Mouse (Mus musculus): ENCODE data around the gene Zscan20.

DNA sequence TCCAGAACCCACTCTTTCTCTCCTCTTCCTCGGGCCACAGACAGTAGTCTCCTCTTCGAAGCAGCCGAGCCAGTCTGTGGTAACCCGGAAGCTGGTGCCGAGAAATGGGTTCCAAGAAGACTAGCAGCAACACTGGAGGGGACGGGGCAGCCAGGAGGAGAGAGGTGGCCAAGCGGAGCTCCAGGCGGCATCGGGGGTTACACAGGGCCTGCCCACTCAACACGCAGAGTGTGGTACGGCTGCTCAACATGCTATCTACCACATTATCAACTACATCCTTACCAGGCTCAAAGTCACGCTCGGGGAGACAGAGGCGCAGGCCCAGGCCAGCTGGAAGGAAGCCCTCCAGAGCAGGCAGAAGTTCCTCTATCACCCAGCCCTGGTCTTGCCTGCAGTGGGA is 5.9 kb upstream of the Zscan20 start:
- TF ChIP-seq CTCF (IDR thresholded peaks at IDR 0.05; ENCODE audit: control insufficient read depth, insufficient read depth, insufficient replicate concordance, low read depth, low read length) (no peak), POLR2A (IDR thresholded peaks at IDR 0.05; ENCODE audit: control insufficient read depth, low read depth, low read length) (no peak)

Data from testis, adult 2 months (tissue).